Mouse (Mus musculus) fibroblast of lung, adult 2 months (primary cell): ENCODE measurements around the gene Hnrnph3.
A peak's percentile ranks its signal among the peaks of the same experiment; 100 is the strongest.

ENCODE experiments used
- DNase-seq: peaks from one replicate; pipeline ENCODE4 v3.0.0-alpha.2; 2011; ENCODE audit warnings: low read depth

Hnrnph3 gene

GRCm38 (mm10) chr10:63028396-63028795 is 4.4 kb upstream of the Hnrnph3 start:
- no peak for DNase-seq

- DNase-seq = no peak
Observed at GRCm38 (mm10) chr10:63027376-63028161, 3.6 kb upstream of the Hnrnph3 start.

- DNase-seq = no peak
Observed at GRCm38 (mm10) chr10:63026795-63027160, 2.8 kb upstream of the Hnrnph3 start.

GRCm38 (mm10) chr10:63026156-63026794 is 2.3 kb upstream of the Hnrnph3 start:
- DNase-seq = no peak

GRCm38 (mm10) chr10:63025491-63026011 is 1.5 kb upstream of the Hnrnph3 start:
- no peak for DNase-seq

- DNase-seq = no peak
Observed at GRCm38 (mm10) chr10:63025016-63025415, 999 bp upstream of the Hnrnph3 start.

- peak; percentile 55 for DNase-seq
Observed at GRCm38 (mm10) chr10:63024580-63024910, 528 bp upstream of the Hnrnph3 start.

- DNase-seq = no peak
Observed at GRCm38 (mm10) chr10:63023121-63023748, 782 bp downstream of the Hnrnph3 start.

GRCm38 (mm10) chr10:63022541-63023120 is 1.4 kb downstream of the Hnrnph3 start:
- DNase-seq = no peak

GRCm38 (mm10) chr10:63021702-63022101 is 2.3 kb downstream of the Hnrnph3 start:
- no peak for DNase-seq

- DNase-seq = no peak
Observed at GRCm38 (mm10) chr10:63019304-63019703, 4.7 kb downstream of the Hnrnph3 start.

- no peak for DNase-seq
Observed at GRCm38 (mm10) chr10:63014168-63014567, 9.8 kb downstream of the Hnrnph3 start.

GRCm38 (mm10) chr10:63013476-63013875 is 10.5 kb downstream of the Hnrnph3 start:
- no peak for DNase-seq

- DNase-seq = no peak
Observed at GRCm38 (mm10) chr10:63011556-63011955, 12.5 kb downstream of the Hnrnph3 start.

GRCm38 (mm10) chr10:63010268-63010667 is 13.7 kb downstream of the Hnrnph3 start:
- no peak for DNase-seq

- DNase-seq = no peak
Observed at GRCm38 (mm10) chr10:63008193-63008592, 15.8 kb downstream of the Hnrnph3 start.

GRCm38 (mm10) chr10:63004556-63004955 is 19.5 kb downstream of the Hnrnph3 start:
- DNase-seq = no peak

GRCm38 (mm10) chr10:63003252-63003651 is 20.8 kb downstream of the Hnrnph3 start:
- no peak for DNase-seq

- DNase-seq = no peak
Observed at GRCm38 (mm10) chr10:63000584-63000983, 23.4 kb downstream of the Hnrnph3 start.

GRCm38 (mm10) chr10:62993991-62994390 is 30.0 kb downstream of the Hnrnph3 start:
- DNase-seq = no peak

- no peak for DNase-seq
Observed at GRCm38 (mm10) chr10:62990636-62991035, 33.4 kb downstream of the Hnrnph3 start.

- DNase-seq = no peak
Observed at GRCm38 (mm10) chr10:62987341-62987740, 36.7 kb downstream of the Hnrnph3 start.

GRCm38 (mm10) chr10:62984495-62984894 is 39.5 kb downstream of the Hnrnph3 start:
- DNase-seq = no peak
